Mouse (Mus musculus): Measurements from ENCODE around the gene Cacna1b. TPM values are rescaled to one million over a fixed set of nuclear protein-coding genes. Genes with fewer than 3 reads are reported as not detected.

Gene Cacna1b
- polyA plus RNA-seq (2014; fragmentation: Nextera tagmentation; extraction: Ambion mirVana) = 0.05 and 0.15 TPM in 2 replicates

- H3K4me1 ChIP-seq (ENCODE audit: insufficient read depth) = no peaks in the 10 kb centered on the region
- no peaks in the 10 kb centered on the region for H3K36me3 ChIP-seq (ENCODE audit: insufficient read depth)
- peak within 1 kb of the TSS; percentile 97 for H3K4me2 ChIP-seq
- DNase-seq = peak; percentile 82
- peak within 1 kb of the TSS; percentile 50 for H3K4me3 ChIP-seq (ENCODE audit: low read depth, low read length)
- H3K27me3 ChIP-seq (ENCODE audit: insufficient read depth, low read length) = peaks cover 23% of the 10 kb centered on the region
- no peak within 1 kb of the TSS for H3K27ac ChIP-seq (ENCODE audit: low read depth)
- no peak within 1 kb of the TSS for H3K9ac ChIP-seq
- H3K9me3 ChIP-seq (ENCODE audit: low read depth, low read length) = no peaks in the 10 kb centered on the region
- no peak for TF ChIP-seq CTCF (IDR thresholded peaks at IDR 0.05; ENCODE audit: low read depth)
- WGBS = under 1% methylated on average over 42 of the region's 42 CpGs
- ATAC-seq (ENCODE audit: insufficient read depth) = peak; percentile 92
Observed at GRCm38 (mm10) chr2:24763115-24763557, at the start of gene Cacna1b. Gene Cacna1b, minus strand, starts transcription at chr2:24763152.

GRCm38 (mm10) chr2:24809746-24810145 lies 46.8 kb upstream of the Cacna1b start:
- ATAC-seq (ENCODE audit: insufficient read depth) (no peak), DNase-seq (no peak)
- H3K9me3 ChIP-seq (ENCODE audit: low read depth, low read length) = no peaks in the 10 kb centered on the region
- peaks cover 81% of the 10 kb centered on the region for H3K36me3 ChIP-seq (ENCODE audit: insufficient read depth)
- no peak overlapping the region for H3K4me2 ChIP-seq
- 67% methylated on average over 3 of the region's 3 CpGs for WGBS
- H3K4me3 ChIP-seq (ENCODE audit: low read depth, low read length) = no peak overlapping the region
- no peak overlapping the region for H3K9ac ChIP-seq
- TF ChIP-seq CTCF (IDR thresholded peaks at IDR 0.05; ENCODE audit: low read depth) = no peak
- no peaks in the 10 kb centered on the region for H3K27me3 ChIP-seq (ENCODE audit: insufficient read depth, low read length)
- H3K27ac ChIP-seq (ENCODE audit: low read depth) = no peak overlapping the region
- no peaks in the 10 kb centered on the region for H3K4me1 ChIP-seq (ENCODE audit: insufficient read depth)

GRCm38 (mm10) chr2:24807691-24808090 lies 44.7 kb upstream of the Cacna1b start:
- ATAC-seq (ENCODE audit: insufficient read depth) = no peak
- H3K27ac ChIP-seq (ENCODE audit: low read depth) = no peak overlapping the region
- H3K36me3 ChIP-seq (ENCODE audit: insufficient read depth) = peaks cover 84% of the 10 kb centered on the region
- no peak overlapping the region for H3K4me2 ChIP-seq
- H3K9ac ChIP-seq = no peak overlapping the region
- TF ChIP-seq CTCF (IDR thresholded peaks at IDR 0.05; ENCODE audit: low read depth) = no peak
- H3K4me3 ChIP-seq (ENCODE audit: low read depth, low read length) = no peak overlapping the region
- H3K4me1 ChIP-seq (ENCODE audit: insufficient read depth) = no peaks in the 10 kb centered on the region
- 94% methylated on average over 10 of the region's 10 CpGs for WGBS
- H3K27me3 ChIP-seq (ENCODE audit: insufficient read depth, low read length) = no peaks in the 10 kb centered on the region
- H3K9me3 ChIP-seq (ENCODE audit: low read depth, low read length) = no peaks in the 10 kb centered on the region
- no peak for DNase-seq

GRCm38 (mm10) chr2:24807036-24807435 lies 44.1 kb upstream of the Cacna1b start:
- no peak for TF ChIP-seq CTCF (IDR thresholded peaks at IDR 0.05; ENCODE audit: low read depth)
- Histone ChIP-seq H3K4me3 (ENCODE audit: low read depth, low read length) (no peak overlapping the region), H3K9me3 (ENCODE audit: low read depth, low read length) (no peaks in the 10 kb centered on the region), H3K4me1 (ENCODE audit: insufficient read depth) (no peaks in the 10 kb centered on the region), H3K4me2 (no peak overlapping the region), H3K27me3 (ENCODE audit: insufficient read depth, low read length) (no peaks in the 10 kb centered on the region), H3K27ac (ENCODE audit: low read depth) (no peak overlapping the region), H3K36me3 (ENCODE audit: insufficient read depth) (peaks cover 84% of the 10 kb centered on the region), H3K9ac (no peak overlapping the region)
- no peak for ATAC-seq (ENCODE audit: insufficient read depth)
- DNase-seq = no peak
- 86% methylated on average over 3 of the region's 3 CpGs for WGBS

GRCm38 (mm10) chr2:24806143-24806542 lies 43.2 kb upstream of the Cacna1b start:
- Histone ChIP-seq H3K9ac (no peak overlapping the region), H3K36me3 (ENCODE audit: insufficient read depth) (peaks cover 88% of the 10 kb centered on the region), H3K4me3 (ENCODE audit: low read depth, low read length) (no peak overlapping the region), H3K27ac (ENCODE audit: low read depth) (no peak overlapping the region), H3K4me1 (ENCODE audit: insufficient read depth) (no peaks in the 10 kb centered on the region), H3K4me2 (no peak overlapping the region), H3K9me3 (ENCODE audit: low read depth, low read length) (no peaks in the 10 kb centered on the region), H3K27me3 (ENCODE audit: insufficient read depth, low read length) (no peaks in the 10 kb centered on the region)
- DNase-seq (no peak), ATAC-seq (ENCODE audit: insufficient read depth) (no peak)
- 96% methylated on average over 6 of the region's 6 CpGs for WGBS
- TF ChIP-seq CTCF (IDR thresholded peaks at IDR 0.05; ENCODE audit: low read depth) = no peak

GRCm38 (mm10) chr2:24805621-24806020 lies 42.7 kb upstream of the Cacna1b start:
- Histone ChIP-seq H3K36me3 (ENCODE audit: insufficient read depth) (peaks cover 90% of the 10 kb centered on the region), H3K27ac (ENCODE audit: low read depth) (no peak overlapping the region), H3K27me3 (ENCODE audit: insufficient read depth, low read length) (no peaks in the 10 kb centered on the region), H3K9me3 (ENCODE audit: low read depth, low read length) (no peaks in the 10 kb centered on the region), H3K4me3 (ENCODE audit: low read depth, low read length) (no peak overlapping the region), H3K4me1 (ENCODE audit: insufficient read depth) (no peaks in the 10 kb centered on the region), H3K4me2 (no peak overlapping the region), H3K9ac (no peak overlapping the region)
- DNase-seq (no peak), ATAC-seq (ENCODE audit: insufficient read depth) (no peak)
- TF ChIP-seq CTCF (IDR thresholded peaks at IDR 0.05; ENCODE audit: low read depth) = no peak
- 90% methylated on average over 4 of the region's 4 CpGs for WGBS

GRCm38 (mm10) chr2:24796833-24797457 lies 34.0 kb upstream of the Cacna1b start:
- Histone ChIP-seq H3K27ac (ENCODE audit: low read depth) (no peak overlapping the region), H3K9me3 (ENCODE audit: low read depth, low read length) (no peaks in the 10 kb centered on the region), H3K36me3 (ENCODE audit: insufficient read depth) (peaks cover 89% of the 10 kb centered on the region), H3K27me3 (ENCODE audit: insufficient read depth, low read length) (no peaks in the 10 kb centered on the region), H3K9ac (no peak overlapping the region), H3K4me2 (no peak overlapping the region), H3K4me3 (ENCODE audit: low read depth, low read length) (no peak overlapping the region), H3K4me1 (ENCODE audit: insufficient read depth) (no peaks in the 10 kb centered on the region)
- DNase-seq (no peak), ATAC-seq (ENCODE audit: insufficient read depth) (no peak)
- WGBS = 80% methylated on average over 5 of the region's 5 CpGs
- no peak for TF ChIP-seq CTCF (IDR thresholded peaks at IDR 0.05; ENCODE audit: low read depth)
